Mouse (Mus musculus) lung, adult 2 months (tissue): ENCODE measurements around the gene Ppil1.

Source experiments
- CTCF ChIP-seq: fragments of 200-500 bp; IDR thresholded peaks from 2 replicates; pipeline ENCODE4 v1.5.1; 2011; ENCODE audit warnings: mild to moderate bottlenecking, low read length, control low read depth; ENCODE audit not compliant: insufficient read depth
- POLR2A ChIP-seq: fragments of 200-500 bp; IDR thresholded peaks from 2 replicates; pipeline ENCODE4 v1.6.1; 2011; ENCODE audit warnings: low read depth, mild to moderate bottlenecking, control low read depth, low read length, borderline replicate concordance; ENCODE audit errors: extremely low read depth

DNA sequence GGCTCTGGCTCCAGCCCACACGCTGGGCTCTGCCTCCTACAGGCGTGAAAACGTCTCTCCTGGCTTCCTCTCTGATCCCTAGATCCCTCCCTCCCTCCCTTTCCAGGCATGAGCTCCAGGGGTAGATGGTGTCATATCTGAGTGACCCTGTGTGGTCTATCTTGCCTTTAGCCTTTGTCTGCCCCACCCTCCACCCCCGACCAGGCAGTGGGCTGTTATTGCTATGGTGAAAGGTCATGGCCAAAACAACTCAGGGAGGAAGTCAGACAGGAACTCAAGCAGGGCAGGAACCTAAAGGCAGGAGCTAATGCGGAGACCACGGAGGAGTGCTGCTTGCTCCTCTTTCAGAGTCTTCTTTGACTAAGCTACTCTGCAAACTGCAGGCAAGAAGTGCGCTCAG lies 52.1 kb downstream of the Ppil1 start:
- no peak for TF ChIP-seq CTCF
- TF ChIP-seq POLR2A, result no peak
